In the genomic region with DNA sequence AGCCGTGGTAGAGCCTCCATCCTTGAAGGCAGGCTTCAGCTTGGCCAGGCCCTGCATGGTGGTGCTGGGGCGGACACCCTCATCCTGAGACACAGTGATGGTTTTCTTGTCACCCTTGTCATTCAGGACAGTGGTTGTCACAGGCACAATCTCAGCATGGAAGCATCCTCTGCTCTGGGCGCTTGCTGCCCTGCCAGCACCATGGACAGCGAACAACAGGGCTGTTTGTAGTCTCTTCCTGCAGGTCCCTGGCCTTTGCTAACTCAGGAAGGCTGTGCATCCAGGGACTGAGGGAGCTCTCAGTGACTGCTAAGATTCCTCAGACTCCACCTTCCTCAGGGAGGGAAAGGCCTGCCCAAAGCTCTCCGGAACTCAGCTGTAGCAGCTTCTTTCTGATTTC, we compare ENCODE assay signal across 9 mouse cellular contexts. TPM values are rescaled to one million over a fixed set of nuclear protein-coding genes. Genes with fewer than 3 reads are reported as not detected.
DNase-seq lines count a peak whose midpoint lies in the region; ATAC-seq lines count a peak whose summit lies in the region.
"Had no signal": no experiment of that assay in that cellular context is flagged by ENCODE, and none has a peak within 500 bp of the region (broad histone marks: within the 10 kb centered on the region; RNA-seq: fewer than 3 reads in every experiment).

No protein-coding gene starts in this region.

- H3K27ac ChIP-seq in midbrain, embryonic 10.5 days (replicated peaks) = no peak overlapping the region
- H3K27ac ChIP-seq in midbrain, embryonic 16.5 days (ENCODE audit: low read length) = no peak overlapping the region

- no peak overlapping the region for H3K4me2 ChIP-seq in midbrain, embryonic 16.5 days (ENCODE audit: low read length)

- H3K9ac ChIP-seq in midbrain, embryonic 16.5 days (ENCODE audit: low read depth, low read length) = no peak overlapping the region

- H3K9me3 ChIP-seq in midbrain, embryonic 10.5 days (replicated peaks) = no peaks in the 10 kb centered on the region
- H3K9me3 ChIP-seq in midbrain, embryonic 16.5 days (replicated peaks; ENCODE audit: control insufficient read depth, low read length, poor library complexity, severe bottlenecking) = no peaks in the 10 kb centered on the region

- DNase-seq in adrenal gland, adult 2 months = peak; percentile 43
- DNase-seq in adrenal gland, adult 8-10 months = no peak
- peak; percentile 66 for DNase-seq in midbrain, embryonic 10.5 days (ENCODE audit: low spot score)
- DNase-seq in ovary, adult 18-20 months (ENCODE audit: low spot score) = peak; percentile 35
- DNase-seq in spleen, adult 12 weeks (ENCODE audit: low spot score) = no peak
- no peak for DNase-seq in cerebellum, adult 18-20 months

- ATAC-seq in midbrain, embryonic 16.5 days = no peak
- ATAC-seq in hematopoietic stem cell, adult 5-6 weeks (replicated peaks in 1 of 2; ENCODE audit: insufficient read depth in 1 of 2, low FRiP score in 2 of 2, low TSS enrichment in 1 of 2, low read depth in 1 of 2, poor library complexity in 2 of 2, severe bottlenecking in 2 of 2) = 0 out of 4 replicates have a peak, but pooled peaks have one; percentile 5 to 43

- WGBS in midbrain, embryonic 10.5 days = 29% methylated on average over 5 of the region's 5 CpGs
- WGBS in midbrain, embryonic 16.5 days = 29% methylated on average over 5 of the region's 5 CpGs

- H3K4me1 ChIP-seq in midbrain, embryonic 10.5 days = peaks cover 9% of the 10 kb centered on the region
- H3K4me1 ChIP-seq in midbrain, embryonic 16.5 days (ENCODE audit: control insufficient read depth, insufficient read depth, low read length) = no peaks in the 10 kb centered on the region

- no peak overlapping the region for H3K4me3 ChIP-seq in midbrain, embryonic 10.5 days
- no peak overlapping the region for H3K4me3 ChIP-seq in midbrain, embryonic 16.5 days (ENCODE audit: low read depth, low read length)

- no peaks in the 10 kb centered on the region for H3K36me3 ChIP-seq in midbrain, embryonic 10.5 days
- no peaks in the 10 kb centered on the region for H3K36me3 ChIP-seq in midbrain, embryonic 16.5 days (ENCODE audit: control insufficient read depth, insufficient read depth, low read length)

- 0 out of 2 replicates have a peak, but pooled peaks cover under 1% of the 10 kb centered on the region for H3K27me3 ChIP-seq in midbrain, embryonic 10.5 days (ENCODE audit: low read depth, poor library complexity, severe bottlenecking)
- H3K27me3 ChIP-seq in midbrain, embryonic 16.5 days (ENCODE audit: control insufficient read depth, insufficient read depth, low read depth, low read length) = no peaks in the 10 kb centered on the region

RNA-seq across cellular contexts. Expression of gene Acaa1b, which starts 7.3 kb away (rescaled TPM):
- total RNA-seq in adrenal gland, adult 2 months (2021) = 10 to 100 TPM in 1 of 2 experiments, 1 to 10 TPM in 1; 9.6 to 15.9 TPM
- 30.9 and 48.8 TPM in 2 replicates for polyA plus RNA-seq in adrenal gland, adult 2 months (2012; rRNA removed)
- total RNA-seq in adrenal gland, adult 8-10 months (2022) = 10 to 100 TPM in 2 of 4 experiments, 1 to 10 TPM in 2; 5.5 to 13.8 (median 9.8) TPM
- polyA plus RNA-seq in midbrain, embryonic 10.5 days (2016; fragmentation: Nextera tagmentation; extraction: Ambion mirVana) = 1.5 and 1.9 TPM in 2 replicates
- 2.8 and 4.5 TPM in 2 replicates for polyA plus RNA-seq in midbrain, embryonic 16.5 days (2015; fragmentation: Nextera tagmentation; extraction: Ambion mirVana)
- total RNA-seq in hematopoietic stem cell, adult 5-6 weeks (2017) = not detected in 2 replicates

RNA-seq across cellular contexts. Expression of gene Gm47289, which starts 9.4 kb away (rescaled TPM):
- total RNA-seq in adrenal gland, adult 2 months (2021) = not detected
- polyA plus RNA-seq in adrenal gland, adult 2 months (2012; rRNA removed) = not detected in 2 replicates
- total RNA-seq in adrenal gland, adult 8-10 months (2022) = not detected
- not detected in 2 replicates for polyA plus RNA-seq in midbrain, embryonic 10.5 days (2016; fragmentation: Nextera tagmentation; extraction: Ambion mirVana)
- polyA plus RNA-seq in midbrain, embryonic 16.5 days (2015; fragmentation: Nextera tagmentation; extraction: Ambion mirVana) = not detected in 2 replicates
- not detected in 2 replicates for total RNA-seq in hematopoietic stem cell, adult 5-6 weeks (2017)

RNA-seq across cellular contexts. Expression of gene Dlec1, which starts 47.3 kb away (rescaled TPM):
- total RNA-seq in adrenal gland, adult 2 months (2021) = 1 to 10 TPM; 2.0 to 2.2 TPM
- polyA plus RNA-seq in adrenal gland, adult 2 months (2012; rRNA removed) = 1.1 and 1.5 TPM in 2 replicates
- 1 to 10 TPM; 2.2 to 6.6 (median 4.5) TPM for total RNA-seq in adrenal gland, adult 8-10 months (2022)
- polyA plus RNA-seq in midbrain, embryonic 10.5 days (2016; fragmentation: Nextera tagmentation; extraction: Ambion mirVana) = 0.58 and 0.82 TPM in 2 replicates
- polyA plus RNA-seq in midbrain, embryonic 16.5 days (2015; fragmentation: Nextera tagmentation; extraction: Ambion mirVana) = 1.5 and 1.9 TPM in 2 replicates
- 0.55 TPM in 1 of 2 replicates, not detected in the other for total RNA-seq in hematopoietic stem cell, adult 5-6 weeks (2017)

RNA-seq across cellular contexts. Expression of gene Plcd1, which starts 56.3 kb away (rescaled TPM):
- total RNA-seq in adrenal gland, adult 2 months (2021) = 10 to 100 TPM in 1 of 2 experiments, 1 to 10 TPM in 1; 4.8 to 20.7 TPM
- 16.6 and 17.5 TPM in 2 replicates for polyA plus RNA-seq in adrenal gland, adult 2 months (2012; rRNA removed)
- 10 to 100 TPM in 2 of 4 experiments, 1 to 10 TPM in 2; 8.5 to 19.9 (median 13.2) TPM for total RNA-seq in adrenal gland, adult 8-10 months (2022)
- 21.8 and 29.2 TPM in 2 replicates for polyA plus RNA-seq in midbrain, embryonic 10.5 days (2016; fragmentation: Nextera tagmentation; extraction: Ambion mirVana)
- 15.9 and 16.9 TPM in 2 replicates for polyA plus RNA-seq in midbrain, embryonic 16.5 days (2015; fragmentation: Nextera tagmentation; extraction: Ambion mirVana)
- total RNA-seq in hematopoietic stem cell, adult 5-6 weeks (2017) = 0.50 TPM in 1 of 2 replicates, not detected in the other

RNA-seq across cellular contexts. Expression of gene Slc22a13, which starts 59.3 kb away (rescaled TPM):
- total RNA-seq in adrenal gland, adult 2 months (2021) = not detected
- 0.06 TPM in 1 of 2 replicates, not detected in the other for polyA plus RNA-seq in adrenal gland, adult 2 months (2012; rRNA removed)
- not detected for total RNA-seq in adrenal gland, adult 8-10 months (2022)
- polyA plus RNA-seq in midbrain, embryonic 10.5 days (2016; fragmentation: Nextera tagmentation; extraction: Ambion mirVana) = not detected in 2 replicates
- polyA plus RNA-seq in midbrain, embryonic 16.5 days (2015; fragmentation: Nextera tagmentation; extraction: Ambion mirVana) = not detected in 2 replicates
- not detected in 2 replicates for total RNA-seq in hematopoietic stem cell, adult 5-6 weeks (2017)
- polyA plus RNA-seq: gonadal fat pad, adult 2 months had no signal

Comparison
In these comparisons a context has a peak if more than half of its experiments do, and no peak if none do; other contexts are left out.
1. DNase-seq: peak in adrenal gland, adult 2 months (single experiment), midbrain, embryonic 10.5 days (single experiment) and ovary, adult 18-20 months (single experiment); none in adrenal gland, adult 8-10 months (single experiment), spleen, adult 12 weeks (single experiment) and cerebellum, adult 18-20 months (0 of 2).